Mouse (Mus musculus) MEL (cell line): ENCODE data around the gene Fars2. TPM values are rescaled to one million over a fixed set of nuclear protein-coding genes. Genes with fewer than 3 reads are reported as not detected.

Experiments
- DNase-seq: peaks from one replicate; pipeline ENCODE4 v3.0.0; 2011; ENCODE audit warnings: low read depth, low spot score
- H3K27ac ChIP-seq: 2 replicates; pipeline ENCODE4 v1.5.1; 2012; ENCODE audit warnings: low read depth, mild to moderate bottlenecking, control low read depth, low read length, moderate library complexity; ENCODE audit not compliant: control insufficient read depth
- H3K27me3 ChIP-seq, 2 experiments: fragments of 150-350 bp in 1 of 2; sonication (generic) in 1 of 2; 2 replicates each; pipeline ENCODE4 v1.6.1; 2012; ENCODE audit warnings: low read length in 2 of 2, mild to moderate bottlenecking in 2 of 2, improper control_type of control experiment in 1 of 2, moderate library complexity in 1 of 2; ENCODE audit not compliant: insufficient read depth in 2 of 2, control insufficient read depth in 1 of 2
- H3K36me3 ChIP-seq, 2 experiments: 2 replicates each; pipeline ENCODE4 v1.6.1; 2012 to 2014; ENCODE audit warnings: low read length in 2 of 2, improper control_type of control experiment in 1 of 2, inconsistent platforms in 1 of 2, mild to moderate bottlenecking in 1 of 2; ENCODE audit not compliant: insufficient read depth in 2 of 2, control insufficient read depth in 1 of 2
- H3K4me1 ChIP-seq, 2 experiments: fragments of 150-350 bp in 1 of 2; sonication (generic) in 1 of 2; 2 replicates each; pipeline ENCODE4 v1.6.1; 2012; ENCODE audit warnings: low read length in 2 of 2, improper control_type of control experiment in 1 of 2, mild to moderate bottlenecking in 1 of 2; ENCODE audit not compliant: insufficient read depth in 2 of 2, control insufficient read depth in 1 of 2
- H3K4me3 ChIP-seq, 2 experiments: fragments of 150-350 bp in 1 of 2; sonication (generic) in 1 of 2; 2 replicates each; pipeline ENCODE4 v1.5.1; 2012; ENCODE audit warnings: low read depth in 2 of 2, low read length in 2 of 2, mild to moderate bottlenecking in 2 of 2, moderate library complexity in 2 of 2, control low read depth in 1 of 2, improper control_type of control experiment in 1 of 2; ENCODE audit not compliant: control insufficient read depth in 1 of 2, insufficient read depth in 1 of 2
- H3K79me2 ChIP-seq: 2 replicates; pipeline ENCODE4 v1.6.1; 2012; ENCODE audit warnings: mild to moderate bottlenecking, low read length, moderate library complexity; ENCODE audit not compliant: control insufficient read depth, poor library complexity, insufficient read depth
- H3K9ac ChIP-seq: 2 replicates; pipeline ENCODE4 v1.6.1; 2012; ENCODE audit warnings: low read depth, mild to moderate bottlenecking, control low read depth, low read length, moderate library complexity; ENCODE audit not compliant: control insufficient read depth, poor library complexity, severe bottlenecking
- H3K9me3 ChIP-seq: fragments of 150-350 bp; sonication (generic); replicated peaks from 2 replicates; pipeline ENCODE4 v1.6.1; 2012; ENCODE audit warnings: mild to moderate bottlenecking, low read length, improper control_type of control experiment, moderate library complexity; ENCODE audit not compliant: insufficient read depth
- CHD2 ChIP-seq: IDR thresholded peaks from 2 replicates; pipeline ENCODE4 v1.6.1; 2011; ENCODE audit warnings: low read length, improper control_type of control experiment
- CTCF ChIP-seq, 3 experiments: IDR thresholded peaks in 2 of 3; conservative IDR thresholded peaks in 1 of 3; 2 replicates each; pipeline ENCODE4 v1.5.1; 2011 to 2012; ENCODE audit warnings: low read length in 3 of 3, low read depth in 2 of 3, mild to moderate bottlenecking in 2 of 3, improper control_type of control experiment in 1 of 3, inconsistent platforms in 1 of 3, mixed read lengths in 1 of 3, moderate library complexity in 1 of 3; ENCODE audit not compliant: control insufficient read depth in 1 of 3, insufficient read depth in 1 of 3, poor library complexity in 1 of 3, severe bottlenecking in 1 of 3
- ELF1 ChIP-seq: IDR thresholded peaks from 2 replicates; pipeline ENCODE4 v1.6.1; 2014; ENCODE audit warnings: low read depth, mild to moderate bottlenecking, inconsistent platforms, low read length, improper control_type of control experiment, moderate library complexity
- ETS1 ChIP-seq: IDR thresholded peaks from 2 replicates; pipeline ENCODE4 v1.6.1; 2012; ENCODE audit warnings: low read depth, mild to moderate bottlenecking, inconsistent platforms, low read length, improper control_type of control experiment, moderate library complexity
- MAFK ChIP-seq: IDR thresholded peaks from 2 replicates; pipeline ENCODE4 v1.6.1; 2011; ENCODE audit warnings: low read depth, mild to moderate bottlenecking, low read length, improper control_type of control experiment, borderline replicate concordance
- MEF2A ChIP-seq: IDR thresholded peaks from 2 replicates; pipeline ENCODE4 v1.6.1; 2014; ENCODE audit warnings: low read depth, mild to moderate bottlenecking, inconsistent platforms, low read length, improper control_type of control experiment; ENCODE audit not compliant: poor library complexity, insufficient replicate concordance, severe bottlenecking; ENCODE audit errors: extremely low read depth
- NELFE ChIP-seq: IDR thresholded peaks from 2 replicates; pipeline ENCODE4 v1.6.1; 2011; ENCODE audit warnings: low read depth, low read length, improper control_type of control experiment
- NRF1 ChIP-seq: IDR thresholded peaks from 2 replicates; pipeline ENCODE4 v1.6.1; 2014; ENCODE audit warnings: low read depth, mild to moderate bottlenecking, inconsistent platforms, low read length, improper control_type of control experiment, moderate library complexity; ENCODE audit not compliant: poor library complexity, insufficient read depth, severe bottlenecking
- RAD21 ChIP-seq: IDR thresholded peaks from 2 replicates; pipeline ENCODE4 v1.6.1; 2011; ENCODE audit warnings: mild to moderate bottlenecking, low read depth, low read length, improper control_type of control experiment
- RCOR1 ChIP-seq: IDR thresholded peaks from 2 replicates; pipeline ENCODE4 v1.6.1; 2012; ENCODE audit warnings: low read depth, mild to moderate bottlenecking, inconsistent platforms, low read length, improper control_type of control experiment
- SIN3A ChIP-seq: IDR thresholded peaks from 2 replicates; pipeline ENCODE4 v1.6.1; 2012; ENCODE audit warnings: low read length, improper control_type of control experiment, inconsistent platforms
- USF1 ChIP-seq: IDR thresholded peaks from 2 replicates; pipeline ENCODE4 v1.6.1; 2014; ENCODE audit warnings: low read depth, mild to moderate bottlenecking, inconsistent platforms, low read length, improper control_type of control experiment, moderate library complexity
- ZNF384 ChIP-seq: IDR thresholded peaks from 2 replicates; pipeline ENCODE4 v1.6.1; 2012; ENCODE audit warnings: low read depth, mild to moderate bottlenecking, inconsistent platforms, low read length, improper control_type of control experiment
- polyA plus RNA-seq, 2 experiments: library from polyadenylated mRNA; stranded (reverse) in 1 of 2; unstranded in 1 of 2; fragments of >175 nt in 1 of 2; fragments of >200 nt in 1 of 2; gene quantifications; 2 replicates each; pipeline versions ENCODE4 v1.2.1 to v1.2.4; 2012; ENCODE audit warnings: low replicate concordance in 2 of 2, low read depth in 1 of 2; ENCODE audit not compliant: insufficient read length in 2 of 2, insufficient read depth in 1 of 2, missing spikeins in 1 of 2
- total RNA-seq: library from RNA; depleted of rRNA; stranded (reverse); fragments of 300-350 nt; gene quantifications from 2 replicates; pipeline ENCODE4 v1.2.3, GENCODE M21; 2012

The Fars2 gene
- total and polyA plus RNA-seq, 3 experiments, result 32.6 to 39.2 TPM; not detected in 1

DNA sequence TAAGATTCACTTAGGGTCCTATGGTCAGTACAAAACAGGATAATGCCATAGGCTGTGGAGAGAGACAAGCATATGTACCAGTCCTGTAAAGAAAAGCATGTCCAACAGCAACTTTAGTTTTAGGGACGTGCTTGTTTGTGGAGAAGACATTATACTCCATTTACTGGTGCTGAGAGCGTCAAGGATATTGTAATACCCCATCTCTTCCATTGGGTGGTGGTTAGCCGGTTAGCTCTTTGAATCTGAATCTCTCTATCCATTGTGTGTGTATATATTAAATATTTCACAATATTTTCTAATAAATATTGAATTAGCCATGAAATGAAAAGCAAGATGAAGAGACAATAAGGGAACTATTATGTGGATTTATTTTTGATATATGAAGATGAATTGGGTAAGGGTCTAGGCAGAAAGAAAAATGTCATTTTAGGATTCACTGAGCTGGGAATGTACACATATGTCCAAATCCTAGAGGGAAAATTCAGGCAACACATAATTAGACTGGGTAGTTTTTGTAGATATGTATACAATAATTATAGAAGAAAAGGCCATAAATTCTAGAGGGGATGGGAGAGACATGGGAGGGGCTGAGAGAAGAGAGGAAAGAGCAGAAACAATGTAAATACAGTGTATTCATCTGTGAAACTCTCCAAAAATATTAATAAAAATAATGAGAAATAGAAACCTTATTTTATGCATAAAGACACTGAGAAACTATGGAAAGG lies 435.5 kb downstream of the Fars2 start:
- no peaks in the 10 kb centered on the region; a peak in 1 of 4 replicates for H3K27me3 ChIP-seq
- no peaks in the 10 kb centered on the region for H3K79me2 ChIP-seq
- no peak overlapping the region for H3K4me3 ChIP-seq
- DNase-seq, result no peak
- TF ChIP-seq ZNF384 (no peak), MEF2A (no peak), NELFE (no peak), SIN3A (no peak), USF1 (no peak), NRF1 (no peak), MAFK (no peak), ETS1 (no peak), ELF1 (no peak), RCOR1 (no peak), CTCF (IDR thresholded peaks at IDR 0.05 in 2 of 3, conservative IDR thresholded peaks at IDR 0.05 in 1 of 3; ENCODE audit: control insufficient read depth in 1 of 3, insufficient read depth in 1 of 3, low read depth in 2 of 3, low read length in 3 of 3, poor library complexity in 1 of 3, severe bottlenecking in 1 of 3) (no peak)
- no peaks in the 10 kb centered on the region for H3K36me3 ChIP-seq
- H3K27ac ChIP-seq, result no peak overlapping the region
- no peaks in the 10 kb centered on the region for H3K4me1 ChIP-seq
- no peak overlapping the region for H3K9ac ChIP-seq
- no peaks in the 10 kb centered on the region for H3K9me3 ChIP-seq

DNA sequence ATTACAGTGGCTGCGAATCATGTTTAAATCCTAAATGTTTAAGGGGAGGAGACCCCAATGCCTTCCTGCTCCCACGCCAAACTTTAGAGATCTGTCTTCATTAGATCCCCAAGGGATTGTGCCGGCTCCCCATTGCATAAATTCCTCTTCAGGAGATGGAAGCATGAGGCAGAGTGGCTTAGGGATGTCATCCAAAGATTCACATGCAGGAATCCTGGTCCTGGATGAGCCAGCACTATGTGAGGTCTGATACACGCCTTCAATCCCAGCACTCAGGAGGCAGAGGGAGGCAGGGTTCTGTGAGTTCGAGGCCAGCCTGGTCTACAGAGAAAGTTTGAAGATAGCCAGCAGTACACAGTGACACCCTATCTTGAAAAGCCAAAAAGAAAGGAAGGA lies 436.0 kb downstream of the Fars2 start:
- H3K9me3 ChIP-seq, result no peaks in the 10 kb centered on the region
- H3K27ac ChIP-seq, result no peak overlapping the region
- H3K27me3 ChIP-seq, result no peaks in the 10 kb centered on the region; a peak in 1 of 4 replicates
- H3K9ac ChIP-seq, result no peak overlapping the region
- H3K36me3 ChIP-seq, result no peaks in the 10 kb centered on the region
- no peak overlapping the region for H3K4me3 ChIP-seq
- no peak for DNase-seq
- no peak for TF ChIP-seq USF1
- no peaks in the 10 kb centered on the region for H3K79me2 ChIP-seq
- H3K4me1 ChIP-seq, result no peaks in the 10 kb centered on the region

DNA sequence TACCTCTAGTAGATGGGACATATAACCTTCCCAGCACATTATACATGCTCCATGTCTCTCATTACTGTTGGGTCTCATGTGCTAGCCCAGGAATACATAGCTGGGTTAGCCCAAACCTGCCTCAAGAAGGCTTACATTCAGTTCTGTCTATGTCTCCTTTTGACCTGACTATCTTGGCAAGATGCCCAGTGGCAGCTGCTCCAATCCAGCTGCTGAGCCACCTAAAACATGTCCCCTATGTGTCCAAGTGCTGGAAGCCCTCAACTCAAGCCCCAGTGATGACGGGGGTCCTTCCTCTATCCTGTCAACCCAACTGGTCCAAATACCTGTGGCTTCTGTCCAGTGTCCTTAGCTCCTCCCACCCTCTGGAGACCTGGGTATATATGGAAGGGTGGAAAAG lies 437.5 kb downstream of the Fars2 start:
- TF ChIP-seq RAD21 (no peak), CHD2 (no peak)
- DNase-seq, result no peak
- no peaks in the 10 kb centered on the region for H3K9me3 ChIP-seq

More for the DNA sequence above, 437.5 kb downstream of the Fars2 start:
- no peaks in the 10 kb centered on the region for H3K4me1 ChIP-seq
- H3K4me3 ChIP-seq, result no peak overlapping the region
- no peak overlapping the region for H3K9ac ChIP-seq
- H3K36me3 ChIP-seq, result no peaks in the 10 kb centered on the region
- H3K79me2 ChIP-seq, result no peaks in the 10 kb centered on the region
- no peak overlapping the region for H3K27ac ChIP-seq
- H3K27me3 ChIP-seq, result no peaks in the 10 kb centered on the region; a peak in 1 of 4 replicates
